Mouse (Mus musculus): ENCODE data around the gene Pald1. TPM values are rescaled to one million over a fixed set of nuclear protein-coding genes. Genes with fewer than 3 reads are reported as not detected.
A peak's percentile ranks its signal among the peaks of the same experiment; 100 is the strongest.

Pald1 gene
- polyA plus RNA-seq (2012; rRNA removed): 8.8 and 10.8 TPM in 2 replicates

DNA sequence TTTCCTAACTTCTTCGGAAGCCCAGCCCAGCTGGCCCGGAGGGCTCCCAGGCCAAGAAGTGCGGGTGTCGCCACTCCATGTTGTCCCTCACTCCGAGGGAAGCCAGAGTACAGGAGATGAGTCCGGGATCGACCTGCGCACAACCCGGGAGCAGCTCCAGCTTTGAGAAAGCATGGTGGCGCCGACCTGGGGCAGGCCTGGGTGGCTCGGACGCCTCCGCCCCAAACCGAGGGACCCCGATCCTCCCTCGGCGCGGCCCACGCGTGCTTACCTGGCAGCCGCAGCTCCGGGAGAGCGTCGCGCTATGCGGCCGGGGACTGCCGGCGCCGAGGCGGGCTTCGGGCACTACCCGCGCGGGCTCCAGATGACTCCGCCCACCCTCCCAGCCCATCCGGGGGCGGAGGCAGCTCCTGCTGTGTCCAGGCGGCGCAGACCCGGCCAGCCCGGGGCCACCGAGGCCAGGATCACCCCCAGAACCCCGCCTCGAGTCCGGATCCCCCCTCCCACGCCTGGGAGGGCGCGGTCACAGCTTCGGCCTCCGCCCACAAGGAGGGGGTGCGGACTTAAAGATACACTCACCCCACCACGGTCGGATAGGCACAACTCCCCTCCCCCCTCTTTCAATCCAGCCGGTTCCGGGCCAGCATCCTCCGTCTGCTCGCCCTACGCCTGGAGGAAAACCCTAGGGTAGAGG, at the start of gene Pald1:
Gene Pald1 (minus strand): TSS at position 510 of the 694 bp plus-strand sequence.
- DNase-seq: peak; percentile 85
- Histone ChIP-seq H3K27me3 (replicated peaks; ENCODE audit: control insufficient read depth, insufficient read depth, low read length) (no peaks in the 10 kb centered on the region), H3K4me3 (ENCODE audit: insufficient read depth, low read depth, low read length) (peak within 1 kb of the TSS; percentile 81), H3K36me3 (ENCODE audit: control insufficient read depth, insufficient read depth, low read length) (no peaks in the 10 kb centered on the region), H3K27ac (ENCODE audit: insufficient read depth, low read depth, low read length) (peak within 1 kb of the TSS; percentile 49), H3K4me1 (ENCODE audit: control insufficient read depth, insufficient read depth, low read length) (0 out of 2 replicates have a peak, but pooled peaks cover 8% of the 10 kb centered on the region)
- TF ChIP-seq CTCF (conservative IDR thresholded peaks at IDR 0.05; ENCODE audit: insufficient read depth, insufficient read length, low read depth, low read length) (no peak), POLR2A (IDR thresholded peaks at IDR 0.05; ENCODE audit: low read depth, low read length) (peak; percentile 19)
- 1% methylated on average over 60 of the region's 60 CpGs for WGBS

DNA sequence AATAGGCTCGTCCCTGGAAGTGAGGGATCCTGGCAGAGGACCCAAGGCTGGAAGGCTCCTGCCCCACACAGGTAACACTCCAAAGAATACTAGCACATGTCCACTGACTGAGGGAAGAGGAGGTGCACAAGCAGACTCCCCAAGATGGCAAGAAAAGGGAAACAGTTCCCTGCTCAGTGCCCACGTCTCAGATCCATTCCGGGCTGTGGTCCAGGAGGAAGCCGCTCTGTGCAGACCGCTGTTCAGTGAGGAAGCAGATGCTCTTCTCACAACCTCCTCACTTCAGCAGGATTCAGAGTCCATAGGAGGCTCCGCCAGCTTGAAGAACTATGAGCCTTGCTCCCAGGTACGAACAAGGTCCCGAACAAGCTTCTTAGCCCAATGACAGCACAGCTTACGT, 48.0 kb upstream of the Pald1 start:
- Histone ChIP-seq H3K4me3 (ENCODE audit: insufficient read depth, low read depth, low read length) (no peak overlapping the region), H3K36me3 (ENCODE audit: control insufficient read depth, insufficient read depth, low read length) (peaks cover 12% of the 10 kb centered on the region), H3K27me3 (replicated peaks; ENCODE audit: control insufficient read depth, insufficient read depth, low read length) (no peaks in the 10 kb centered on the region), H3K4me1 (ENCODE audit: control insufficient read depth, insufficient read depth, low read length) (no peaks in the 10 kb centered on the region), H3K27ac (ENCODE audit: insufficient read depth, low read depth, low read length) (no peak overlapping the region)
- TF ChIP-seq CTCF (conservative IDR thresholded peaks at IDR 0.05; ENCODE audit: insufficient read depth, insufficient read length, low read depth, low read length): no peak
- no peak for TF ChIP-seq POLR2A (IDR thresholded peaks at IDR 0.05; ENCODE audit: low read depth, low read length)
- no peak for DNase-seq
- 81% methylated on average over 9 of the region's 9 CpGs for WGBS

DNA sequence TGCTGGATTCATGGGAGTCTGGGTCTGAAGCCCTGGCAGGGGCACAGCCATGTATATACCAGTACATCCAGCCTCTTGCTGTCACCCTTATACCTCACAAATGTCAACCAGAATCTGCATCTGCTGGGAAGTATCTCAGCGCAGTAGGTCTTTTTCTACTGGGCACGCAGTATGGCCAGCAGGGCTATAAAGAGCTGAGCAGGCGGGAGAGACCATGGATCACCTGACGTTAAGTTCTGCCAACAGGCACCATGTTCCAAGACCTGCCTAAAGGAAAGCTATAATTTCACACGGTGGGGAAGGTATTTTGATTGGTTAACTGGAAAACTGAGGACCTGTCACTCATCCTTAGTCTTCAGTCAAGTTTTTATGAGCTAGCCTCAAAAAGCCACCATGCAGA, 45.7 kb upstream of the Pald1 start:
- TF ChIP-seq POLR2A (IDR thresholded peaks at IDR 0.05; ENCODE audit: low read depth, low read length) (no peak), CTCF (conservative IDR thresholded peaks at IDR 0.05; ENCODE audit: insufficient read depth, insufficient read length, low read depth, low read length) (no peak)
- DNase-seq: no peak
- Histone ChIP-seq H3K27ac (ENCODE audit: insufficient read depth, low read depth, low read length) (no peak overlapping the region), H3K4me1 (ENCODE audit: control insufficient read depth, insufficient read depth, low read length) (0 out of 2 replicates have a peak, but pooled peaks cover 5% of the 10 kb centered on the region), H3K36me3 (ENCODE audit: control insufficient read depth, insufficient read depth, low read length) (peaks cover 3% of the 10 kb centered on the region; the same call in 1 of the 2 replicates), H3K4me3 (ENCODE audit: insufficient read depth, low read depth, low read length) (no peak overlapping the region), H3K27me3 (replicated peaks; ENCODE audit: control insufficient read depth, insufficient read depth, low read length) (no peaks in the 10 kb centered on the region)
- WGBS: 90% methylated on average over 5 of the region's 5 CpGs

DNA sequence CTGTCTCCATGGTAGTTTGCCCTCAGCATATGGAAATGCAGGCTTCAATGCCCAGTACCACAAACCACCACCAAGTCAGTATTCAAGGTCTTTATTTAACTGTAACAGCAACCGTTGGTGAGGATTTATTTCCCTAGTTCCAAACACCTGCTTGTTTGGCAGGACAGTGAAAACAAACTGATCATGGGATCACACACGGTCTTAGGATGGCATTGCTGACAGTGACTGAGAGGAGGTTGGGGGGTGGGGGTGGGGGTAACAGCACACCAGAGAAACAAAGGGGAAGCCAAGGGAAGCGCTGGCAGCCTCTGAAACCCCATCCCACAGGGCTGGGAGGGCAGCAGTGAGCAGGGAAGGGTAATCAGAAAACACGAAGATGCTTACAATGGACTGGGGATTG, 45.1 kb upstream of the Pald1 start:
- H3K4me1 ChIP-seq (ENCODE audit: control insufficient read depth, insufficient read depth, low read length): 0 out of 2 replicates have a peak, but pooled peaks cover 5% of the 10 kb centered on the region
- no peak overlapping the region for H3K4me3 ChIP-seq (ENCODE audit: insufficient read depth, low read depth, low read length)
- H3K36me3 ChIP-seq (ENCODE audit: control insufficient read depth, insufficient read depth, low read length): peaks cover 3% of the 10 kb centered on the region; the same call in 1 of the 2 replicates
- no peak for DNase-seq
- TF ChIP-seq CTCF (conservative IDR thresholded peaks at IDR 0.05; ENCODE audit: insufficient read depth, insufficient read length, low read depth, low read length): no peak
- TF ChIP-seq POLR2A (IDR thresholded peaks at IDR 0.05; ENCODE audit: low read depth, low read length): no peak
- H3K27ac ChIP-seq (ENCODE audit: insufficient read depth, low read depth, low read length): no peak overlapping the region
- H3K27me3 ChIP-seq (replicated peaks; ENCODE audit: control insufficient read depth, insufficient read depth, low read length): no peaks in the 10 kb centered on the region
- WGBS: 63% methylated on average over 4 of the region's 4 CpGs

DNA sequence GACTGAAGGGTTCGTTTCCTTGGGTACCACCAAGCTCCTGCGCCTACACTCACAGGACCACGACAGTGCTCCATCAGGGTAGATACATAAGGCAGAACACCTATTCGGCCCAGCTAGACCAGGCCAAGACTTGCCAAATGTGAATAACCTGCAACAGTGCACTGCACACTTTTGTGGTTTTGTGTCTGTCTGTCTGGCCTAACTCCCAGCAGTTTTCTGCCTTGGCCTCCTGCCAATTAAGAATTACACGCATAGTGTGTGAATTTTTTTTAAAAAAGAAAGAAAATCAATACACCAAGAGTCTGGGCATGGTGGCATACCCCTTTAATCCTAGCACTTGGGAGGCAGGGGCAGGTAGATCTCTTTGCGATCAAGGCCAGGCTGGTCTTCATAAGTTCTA, 44.6 kb upstream of the Pald1 start:
- H3K36me3 ChIP-seq (ENCODE audit: control insufficient read depth, insufficient read depth, low read length): peaks cover 3% of the 10 kb centered on the region; the same call in 1 of the 2 replicates
- no peak for DNase-seq
- H3K4me1 ChIP-seq (ENCODE audit: control insufficient read depth, insufficient read depth, low read length): 0 out of 2 replicates have a peak, but pooled peaks cover 5% of the 10 kb centered on the region
- no peaks in the 10 kb centered on the region for H3K27me3 ChIP-seq (replicated peaks; ENCODE audit: control insufficient read depth, insufficient read depth, low read length)
- no peak overlapping the region for H3K27ac ChIP-seq (ENCODE audit: insufficient read depth, low read depth, low read length)
- 84% methylated on average over 6 of the region's 6 CpGs for WGBS
- no peak overlapping the region for H3K4me3 ChIP-seq (ENCODE audit: insufficient read depth, low read depth, low read length)
- TF ChIP-seq CTCF (conservative IDR thresholded peaks at IDR 0.05; ENCODE audit: insufficient read depth, insufficient read length, low read depth, low read length) (no peak), POLR2A (IDR thresholded peaks at IDR 0.05; ENCODE audit: low read depth, low read length) (no peak)

DNA sequence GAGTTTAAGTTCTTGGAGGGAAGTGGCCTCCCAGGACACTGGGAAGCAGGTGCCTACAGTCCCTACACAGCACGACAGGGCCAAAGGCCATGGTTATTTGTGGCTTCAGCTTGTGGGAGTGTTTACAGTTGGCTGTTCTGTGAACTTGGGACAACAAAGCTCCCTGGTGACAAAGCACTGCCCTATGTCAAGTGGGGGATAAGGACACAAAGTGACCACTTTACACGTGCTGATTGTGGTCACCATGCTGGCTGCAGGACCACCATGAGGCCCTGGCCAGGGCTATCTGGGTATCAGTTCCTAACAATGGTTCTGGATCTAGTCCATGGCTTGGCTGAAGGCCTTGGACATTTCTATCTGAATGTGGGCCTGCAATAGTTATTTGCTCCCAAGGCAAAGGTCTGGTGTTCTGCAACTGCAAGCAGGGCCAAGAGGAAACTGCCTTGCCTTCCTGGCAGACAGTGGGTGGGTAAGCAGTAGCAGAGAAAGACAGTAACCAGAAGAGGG, 43.0 kb upstream of the Pald1 start:
- H3K4me1 ChIP-seq (ENCODE audit: control insufficient read depth, insufficient read depth, low read length): 0 out of 2 replicates have a peak, but pooled peaks cover 5% of the 10 kb centered on the region
- 0 out of 2 replicates have a peak overlapping the region, but pooled peaks have one; percentile 6 for H3K27ac ChIP-seq (ENCODE audit: insufficient read depth, low read depth, low read length)
- H3K4me3 ChIP-seq (ENCODE audit: insufficient read depth, low read depth, low read length): no peak overlapping the region
- peak; percentile 77 for DNase-seq
- no peaks in the 10 kb centered on the region for H3K27me3 ChIP-seq (replicated peaks; ENCODE audit: control insufficient read depth, insufficient read depth, low read length)
- WGBS: 17% methylated on average over 2 of the region's 2 CpGs
- no peak for TF ChIP-seq CTCF (conservative IDR thresholded peaks at IDR 0.05; ENCODE audit: insufficient read depth, insufficient read length, low read depth, low read length)
- no peak for TF ChIP-seq POLR2A (IDR thresholded peaks at IDR 0.05; ENCODE audit: low read depth, low read length)
- H3K36me3 ChIP-seq (ENCODE audit: control insufficient read depth, insufficient read depth, low read length): no peaks in the 10 kb centered on the region

DNA sequence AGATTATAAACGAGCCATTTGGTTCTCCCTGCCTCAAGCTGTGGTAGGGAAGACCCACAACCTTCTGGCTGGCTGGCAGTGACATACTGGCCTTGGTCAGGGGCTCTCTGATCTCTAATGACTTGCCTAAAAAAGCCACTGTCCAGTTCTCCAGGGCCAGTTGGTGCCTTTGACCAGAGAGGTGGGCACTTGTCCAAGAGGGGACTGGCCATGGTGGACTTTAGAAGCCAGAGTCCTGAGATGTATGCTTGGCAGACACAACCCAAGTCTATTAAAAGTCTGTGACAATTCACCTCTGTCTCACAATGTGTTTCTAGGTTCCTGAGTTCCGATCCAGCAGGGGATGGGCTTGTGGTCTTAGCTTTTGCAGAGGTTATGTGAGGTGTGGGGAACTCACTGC, 41.7 kb upstream of the Pald1 start:
- H3K36me3 ChIP-seq (ENCODE audit: control insufficient read depth, insufficient read depth, low read length): no peaks in the 10 kb centered on the region
- DNase-seq: peak; percentile 81
- no peak overlapping the region for H3K27ac ChIP-seq (ENCODE audit: insufficient read depth, low read depth, low read length)
- 48% methylated on average over 2 of the region's 2 CpGs for WGBS
- H3K4me3 ChIP-seq (ENCODE audit: insufficient read depth, low read depth, low read length): no peak overlapping the region
- peaks cover 5% of the 10 kb centered on the region; the same call in 1 of the 2 replicates for H3K4me1 ChIP-seq (ENCODE audit: control insufficient read depth, insufficient read depth, low read length)
- no peaks in the 10 kb centered on the region for H3K27me3 ChIP-seq (replicated peaks; ENCODE audit: control insufficient read depth, insufficient read depth, low read length)
- no peak for TF ChIP-seq CTCF (conservative IDR thresholded peaks at IDR 0.05; ENCODE audit: insufficient read depth, insufficient read length, low read depth, low read length)
- TF ChIP-seq POLR2A (IDR thresholded peaks at IDR 0.05; ENCODE audit: low read depth, low read length): no peak
